Mouse (Mus musculus) right cerebral cortex, postnatal 36 days (tissue): ENCODE measurements around the gene Timm29.

Experiments used
- DNase-seq, 2 experiments: peaks; one replicate each; pipeline ENCODE4 v3.0.0; 2022; ENCODE audit warnings: low spot score in 2 of 2, mixed read lengths in 1 of 2

Gene Timm29

GRCm38 (mm10) chr9:21592703-21593121 lies at the start of gene Timm29, which contains the start of gene Yipf2:
TSS of gene Timm29 (plus strand) at chr9:21592722.
TSS of gene Yipf2 (minus strand) at chr9:21592828.
- DNase-seq = peak; percentile 87 to 93

GRCm38 (mm10) chr9:21545351-21545915 lies 47.1 kb upstream of the Timm29 start:
- no peak for DNase-seq

GRCm38 (mm10) chr9:21545916-21546788 lies 46.4 kb upstream of the Timm29 start:
- peak; percentile 99 for DNase-seq

- DNase-seq = peak; percentile 43 to 49
These were observed 45.8 kb upstream of the Timm29 start, which contains the start of gene Carm1 for GRCm38 (mm10) chr9:21546789-21547074. TSS of gene Carm1 (plus strand) at chr9:21546894.

GRCm38 (mm10) chr9:21547075-21547941 lies 45.2 kb upstream of the Timm29 start:
- peak; percentile 12 to 28 for DNase-seq

GRCm38 (mm10) chr9:21551049-21551448 lies 41.5 kb upstream of the Timm29 start:
- DNase-seq = no peak

GRCm38 (mm10) chr9:21553607-21554273 lies 38.8 kb upstream of the Timm29 start:
- DNase-seq = no peak

GRCm38 (mm10) chr9:21555198-21555742 lies 37.3 kb upstream of the Timm29 start:
- no peak for DNase-seq

GRCm38 (mm10) chr9:21556996-21557395 lies 35.5 kb upstream of the Timm29 start:
- DNase-seq = no peak

- DNase-seq = no peak
These were observed 35.0 kb upstream of the Timm29 start for GRCm38 (mm10) chr9:21557556-21557955.

- no peak for DNase-seq
These were observed 34.2 kb upstream of the Timm29 start for GRCm38 (mm10) chr9:21558366-21558765.

GRCm38 (mm10) chr9:21559151-21559550 lies 33.4 kb upstream of the Timm29 start:
- no peak for DNase-seq

GRCm38 (mm10) chr9:21564420-21564819 lies 28.1 kb upstream of the Timm29 start:
- no peak for DNase-seq

- DNase-seq = no peak
These were observed 27.4 kb upstream of the Timm29 start for GRCm38 (mm10) chr9:21565004-21565586.

- no peak for DNase-seq
These were observed 26.0 kb upstream of the Timm29 start for GRCm38 (mm10) chr9:21566538-21566937.

GRCm38 (mm10) chr9:21567051-21567450 lies 25.5 kb upstream of the Timm29 start:
- no peak for DNase-seq

GRCm38 (mm10) chr9:21568657-21569255 lies 23.8 kb upstream of the Timm29 start:
- DNase-seq = no peak

- DNase-seq = no peak
These were observed 18.3 kb upstream of the Timm29 start for GRCm38 (mm10) chr9:21574012-21574801.

GRCm38 (mm10) chr9:21575253-21575652 lies 17.3 kb upstream of the Timm29 start:
- DNase-seq = no peak

- no peak for DNase-seq
These were observed 16.2 kb upstream of the Timm29 start for GRCm38 (mm10) chr9:21576286-21576685.
